Mouse (Mus musculus): ENCODE data around the gene Phf24. TPM values are rescaled to one million over a fixed set of nuclear protein-coding genes. Genes with fewer than 3 reads are reported as not detected.

Gene Phf24
- polyA plus RNA-seq, 1 experiment from 2014 or later, result 7.9 TPM

- 91% methylated on average over 6 of the region's 6 CpGs for WGBS
- Histone ChIP-seq H3K4me2 (replicated peaks) (no peak overlapping the region), H3K36me3 (no peaks in the 10 kb centered on the region), H3K4me3 (no peak overlapping the region), H3K4me1 (no peaks in the 10 kb centered on the region), H3K27me3 (no peaks in the 10 kb centered on the region), H3K27ac (no peak overlapping the region), H3K9ac (no peak overlapping the region), H3K9me3 (replicated peaks) (no peaks in the 10 kb centered on the region)
- ATAC-seq (ENCODE audit: low FRiP score), result no peak
Measured at GRCm38 (mm10) chr4:42886926-42887325, 29.5 kb upstream of the Phf24 start.

- no peak overlapping the region for H3K4me3 ChIP-seq
- H3K4me1 ChIP-seq, result no peaks in the 10 kb centered on the region
- 95% methylated on average over 6 of the region's 6 CpGs for WGBS
- no peak overlapping the region for H3K9ac ChIP-seq
- no peaks in the 10 kb centered on the region for H3K36me3 ChIP-seq
- H3K4me2 ChIP-seq (replicated peaks), result no peak overlapping the region
- no peak overlapping the region for H3K27ac ChIP-seq
- no peaks in the 10 kb centered on the region for H3K27me3 ChIP-seq
- no peaks in the 10 kb centered on the region for H3K9me3 ChIP-seq (replicated peaks)
- no peak for ATAC-seq (ENCODE audit: low FRiP score)
Measured at GRCm38 (mm10) chr4:42888806-42889205, 27.7 kb upstream of the Phf24 start.

- Histone ChIP-seq H3K4me1 (no peaks in the 10 kb centered on the region; the same call in 1 of the 2 replicates), H3K4me2 (replicated peaks) (no peak overlapping the region), H3K9me3 (replicated peaks) (no peaks in the 10 kb centered on the region), H3K27me3 (no peaks in the 10 kb centered on the region), H3K27ac (no peak overlapping the region), H3K4me3 (no peak overlapping the region), H3K9ac (no peak overlapping the region), H3K36me3 (no peaks in the 10 kb centered on the region)
- 65% methylated on average over 7 of the region's 7 CpGs for WGBS
- ATAC-seq (ENCODE audit: low FRiP score), result no peak
Measured at GRCm38 (mm10) chr4:42891176-42891575, 25.3 kb upstream of the Phf24 start.

GRCm38 (mm10) chr4:42895118-42895517 lies 21.3 kb upstream of the Phf24 start:
- ATAC-seq (ENCODE audit: low FRiP score), result no peak
- Histone ChIP-seq H3K36me3 (no peaks in the 10 kb centered on the region), H3K27ac (no peak overlapping the region), H3K4me2 (replicated peaks) (no peak overlapping the region), H3K4me1 (no peaks in the 10 kb centered on the region; the same call in 1 of the 2 replicates), H3K4me3 (no peak overlapping the region), H3K9ac (no peak overlapping the region), H3K9me3 (replicated peaks) (no peaks in the 10 kb centered on the region), H3K27me3 (no peaks in the 10 kb centered on the region)
- WGBS, result 47% methylated on average over 7 of the region's 7 CpGs

GRCm38 (mm10) chr4:42898914-42899313 lies 17.5 kb upstream of the Phf24 start:
- no peak for ATAC-seq (ENCODE audit: low FRiP score)
- Histone ChIP-seq H3K9me3 (replicated peaks) (no peaks in the 10 kb centered on the region), H3K27me3 (no peaks in the 10 kb centered on the region), H3K9ac (no peak overlapping the region), H3K4me2 (replicated peaks) (no peak overlapping the region), H3K4me3 (no peak overlapping the region), H3K4me1 (no peaks in the 10 kb centered on the region; the same call in 1 of the 2 replicates), H3K36me3 (no peaks in the 10 kb centered on the region), H3K27ac (no peak overlapping the region)
- 38% methylated on average over 3 of the region's 3 CpGs for WGBS

- WGBS, result 54% methylated on average over 5 of the region's 5 CpGs
- Histone ChIP-seq H3K9ac (no peak overlapping the region), H3K9me3 (replicated peaks) (no peaks in the 10 kb centered on the region), H3K4me3 (no peak overlapping the region), H3K4me1 (no peaks in the 10 kb centered on the region), H3K4me2 (replicated peaks) (no peak overlapping the region), H3K36me3 (no peaks in the 10 kb centered on the region), H3K27ac (no peak overlapping the region), H3K27me3 (no peaks in the 10 kb centered on the region)
- ATAC-seq (ENCODE audit: low FRiP score), result no peak
Measured at GRCm38 (mm10) chr4:42900878-42901277, 15.6 kb upstream of the Phf24 start.

GRCm38 (mm10) chr4:42902174-42902573 lies 14.3 kb upstream of the Phf24 start:
- H3K36me3 ChIP-seq, result no peaks in the 10 kb centered on the region
- H3K9me3 ChIP-seq (replicated peaks), result no peaks in the 10 kb centered on the region
- 63% methylated on average over 9 of the region's 9 CpGs for WGBS
- H3K4me2 ChIP-seq (replicated peaks), result no peak overlapping the region
- H3K4me1 ChIP-seq, result no peaks in the 10 kb centered on the region
- no peak for ATAC-seq (ENCODE audit: low FRiP score)
- H3K27me3 ChIP-seq, result no peaks in the 10 kb centered on the region
- no peak overlapping the region for H3K27ac ChIP-seq
- H3K4me3 ChIP-seq, result no peak overlapping the region
- H3K9ac ChIP-seq, result no peak overlapping the region

GRCm38 (mm10) chr4:42902730-42903129 lies 13.7 kb upstream of the Phf24 start:
- H3K36me3 ChIP-seq, result no peaks in the 10 kb centered on the region
- no peaks in the 10 kb centered on the region for H3K4me1 ChIP-seq
- ATAC-seq (ENCODE audit: low FRiP score), result no peak
- WGBS, result 91% methylated on average over 5 of the region's 5 CpGs
- H3K9ac ChIP-seq, result no peak overlapping the region
- no peak overlapping the region for H3K4me3 ChIP-seq
- H3K27ac ChIP-seq, result no peak overlapping the region
- H3K27me3 ChIP-seq, result no peaks in the 10 kb centered on the region
- no peaks in the 10 kb centered on the region for H3K9me3 ChIP-seq (replicated peaks)
- no peak overlapping the region for H3K4me2 ChIP-seq (replicated peaks)

GRCm38 (mm10) chr4:42903942-42904341 lies 12.5 kb upstream of the Phf24 start:
- no peak for ATAC-seq (ENCODE audit: low FRiP score)
- Histone ChIP-seq H3K9me3 (replicated peaks) (no peaks in the 10 kb centered on the region), H3K4me3 (no peak overlapping the region), H3K4me2 (replicated peaks) (no peak overlapping the region), H3K27ac (no peak overlapping the region), H3K4me1 (no peaks in the 10 kb centered on the region), H3K36me3 (no peaks in the 10 kb centered on the region), H3K27me3 (no peaks in the 10 kb centered on the region), H3K9ac (no peak overlapping the region)
- 71% methylated on average over 1 of the region's 1 CpGs for WGBS

- Histone ChIP-seq H3K9me3 (replicated peaks) (no peaks in the 10 kb centered on the region), H3K27ac (no peak overlapping the region), H3K9ac (no peak overlapping the region), H3K4me3 (no peak overlapping the region), H3K27me3 (no peaks in the 10 kb centered on the region), H3K36me3 (no peaks in the 10 kb centered on the region), H3K4me2 (replicated peaks) (no peak overlapping the region), H3K4me1 (no peaks in the 10 kb centered on the region)
- ATAC-seq (ENCODE audit: low FRiP score), result no peak
- 97% methylated on average over 3 of the region's 3 CpGs for WGBS
Measured at GRCm38 (mm10) chr4:42904523-42904922, 11.9 kb upstream of the Phf24 start.

GRCm38 (mm10) chr4:42904966-42905365 lies 11.5 kb upstream of the Phf24 start:
- Histone ChIP-seq H3K36me3 (no peaks in the 10 kb centered on the region), H3K4me3 (no peak overlapping the region), H3K9ac (no peak overlapping the region), H3K4me1 (no peaks in the 10 kb centered on the region), H3K9me3 (replicated peaks) (no peaks in the 10 kb centered on the region), H3K27ac (no peak overlapping the region), H3K27me3 (no peaks in the 10 kb centered on the region), H3K4me2 (replicated peaks) (no peak overlapping the region)
- 79% methylated on average over 6 of the region's 6 CpGs for WGBS
- ATAC-seq (ENCODE audit: low FRiP score), result no peak

GRCm38 (mm10) chr4:42913391-42913790 lies 3.1 kb upstream of the Phf24 start:
- no peaks in the 10 kb centered on the region for H3K36me3 ChIP-seq
- no peaks in the 10 kb centered on the region for H3K9me3 ChIP-seq (replicated peaks)
- no peak overlapping the region for H3K27ac ChIP-seq
- H3K4me3 ChIP-seq, result no peak overlapping the region
- no peak overlapping the region for H3K9ac ChIP-seq
- H3K4me2 ChIP-seq (replicated peaks), result no peak overlapping the region
- no peak for ATAC-seq (ENCODE audit: low FRiP score)
- peaks cover 26% of the 10 kb centered on the region for H3K27me3 ChIP-seq
- WGBS, result 56% methylated on average over 10 of the region's 10 CpGs
- peaks cover 3% of the 10 kb centered on the region; the same call in 1 of the 2 replicates for H3K4me1 ChIP-seq

GRCm38 (mm10) chr4:42915311-42915710 lies 1.1 kb upstream of the Phf24 start:
- H3K27me3 ChIP-seq, result peaks cover 35% of the 10 kb centered on the region
- WGBS, result 89% methylated on average over 12 of the region's 12 CpGs

More at GRCm38 (mm10) chr4:42915311-42915710, 1.1 kb upstream of the Phf24 start:
- peaks cover 3% of the 10 kb centered on the region; the same call in 1 of the 2 replicates for H3K4me1 ChIP-seq
- H3K27ac ChIP-seq, result no peak overlapping the region
- H3K4me3 ChIP-seq, result no peak overlapping the region
- H3K9ac ChIP-seq, result no peak overlapping the region
- no peak overlapping the region for H3K4me2 ChIP-seq (replicated peaks)
- no peaks in the 10 kb centered on the region for H3K9me3 ChIP-seq (replicated peaks)
- no peaks in the 10 kb centered on the region for H3K36me3 ChIP-seq
- no peak for ATAC-seq (ENCODE audit: low FRiP score)
